Mouse (Mus musculus) layer of hippocampus, adult 2 months (tissue): ENCODE data around the gene Eml1. TPM values are rescaled to one million over a fixed set of nuclear protein-coding genes. Genes with fewer than 3 reads are reported as not detected.
A peak's percentile ranks its signal among the peaks of the same experiment; 100 is the strongest.

Experiments
- DNase-seq, 2 experiments: peaks; one replicate each; pipeline ENCODE4 v3.0.0; 2022; ENCODE audit warnings: low spot score in 2 of 2
- H3K27ac ChIP-seq: fragments of 200-600 bp; 2 replicates; pipeline ENCODE4 v1.8.1; 2022
- H3K4me3 ChIP-seq: fragments of 200-600 bp; 2 replicates; pipeline ENCODE4 v1.8.1; 2022; ENCODE audit warnings: mild to moderate bottlenecking
- CTCF ChIP-seq: fragments of 200-600 bp; conservative IDR thresholded peaks from 2 replicates; pipeline ENCODE4 v1.8.1; 2022; ENCODE audit warnings: antibody characterized with exemption, mild to moderate bottlenecking, moderate library complexity
- total RNA-seq, 2 experiments: library from RNA; stranded (reverse); gene quantifications; 2 replicates each; pipeline ENCODE4 v1.2.3; 2021

Gene Eml1
- total RNA-seq, 2 experiments from 2014 or later, result 46.6 to 47.4 TPM

- H3K4me3 ChIP-seq, result no peak overlapping the region
- H3K27ac ChIP-seq, result no peak overlapping the region
Observed at GRCm38 (mm10) chr12:108354284-108354683, 16.5 kb upstream of the Eml1 start.

GRCm38 (mm10) chr12:108355271-108355670 is 15.5 kb upstream of the Eml1 start:
- no peak for TF ChIP-seq CTCF
- Histone ChIP-seq H3K4me3 (no peak overlapping the region), H3K27ac (no peak overlapping the region)
- DNase-seq, result no peak

More at GRCm38 (mm10) chr12:108354284-108354683, 16.5 kb upstream of the Eml1 start:
- TF ChIP-seq CTCF, result no peak
- no peak for DNase-seq

DNA sequence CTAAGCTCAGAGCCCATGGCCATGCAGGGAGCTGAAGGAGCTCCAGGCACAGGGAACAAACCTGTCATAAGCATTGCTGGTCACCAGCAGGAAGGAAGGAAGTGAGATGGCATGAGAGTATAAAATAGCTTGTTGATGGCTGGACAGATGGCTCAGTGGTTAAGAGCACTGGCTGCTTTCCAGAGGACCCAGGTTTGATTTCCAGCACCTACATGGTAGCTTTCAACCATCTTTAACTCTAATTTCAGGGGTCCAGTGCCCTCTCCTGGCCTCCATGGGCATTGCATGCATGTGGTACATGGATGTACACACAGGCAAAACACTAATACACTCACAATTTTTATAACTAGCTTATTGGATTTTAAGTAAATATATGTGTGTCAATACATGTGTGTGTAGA is 14.8 kb upstream of the Eml1 start:
- H3K4me3 ChIP-seq, result no peak overlapping the region
- no peak for DNase-seq
- peak; percentile 49 for TF ChIP-seq CTCF
- H3K27ac ChIP-seq, result no peak overlapping the region

DNA sequence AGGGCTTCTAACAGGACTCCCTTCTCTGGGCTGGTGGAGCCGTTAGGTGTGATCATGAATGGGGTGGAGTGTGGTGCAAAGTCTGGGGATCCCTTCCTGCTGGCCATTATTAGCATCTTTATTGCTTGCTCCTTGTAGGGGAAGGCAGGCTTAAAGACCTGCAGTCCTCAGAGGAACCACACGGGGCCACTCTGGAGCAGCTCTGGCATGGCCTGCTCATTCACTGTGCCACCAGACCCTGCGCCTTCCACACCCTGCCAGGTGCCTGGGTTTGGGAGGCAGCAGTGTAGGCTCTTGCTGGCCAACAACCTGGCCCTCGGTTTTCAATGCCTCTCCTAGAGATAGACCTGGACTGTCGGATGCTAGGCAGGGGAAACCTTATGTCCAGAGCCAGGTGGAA is 7.0 kb upstream of the Eml1 start:
- DNase-seq, result peak; percentile 82 to 88
- peak; percentile 98 for TF ChIP-seq CTCF
- no peak overlapping the region for H3K27ac ChIP-seq

GRCm38 (mm10) chr12:108365340-108365739 is 5.4 kb upstream of the Eml1 start:
- H3K4me3 ChIP-seq, result no peak overlapping the region
- peak; percentile 53 for TF ChIP-seq CTCF
- no peak overlapping the region for H3K27ac ChIP-seq
- no peak for DNase-seq

More for the DNA sequence above, 7.0 kb upstream of the Eml1 start:
- no peak overlapping the region for H3K4me3 ChIP-seq

DNA sequence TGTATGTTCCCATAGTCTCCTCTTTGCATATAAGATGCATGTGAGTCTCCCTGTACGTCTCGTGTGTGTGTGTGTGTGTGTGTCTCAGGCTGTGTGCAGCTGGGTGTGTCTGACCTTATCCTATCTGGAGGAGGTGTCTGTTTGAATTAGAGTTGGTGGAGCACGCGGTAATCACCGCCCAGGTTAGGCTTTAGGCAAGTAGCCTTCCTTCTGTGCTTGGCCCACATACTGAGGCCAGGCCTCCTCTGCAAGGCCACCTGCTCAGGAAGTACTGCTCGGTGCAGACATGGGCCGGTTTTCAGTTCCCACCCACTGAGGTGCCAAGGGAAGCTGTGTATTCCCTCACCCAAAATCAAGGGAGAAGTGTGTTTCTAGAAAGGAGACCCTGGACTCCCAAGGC is 4.9 kb upstream of the Eml1 start:
- no peak overlapping the region for H3K4me3 ChIP-seq
- no peak for DNase-seq
- no peak overlapping the region for H3K27ac ChIP-seq
- TF ChIP-seq CTCF, result no peak

DNA sequence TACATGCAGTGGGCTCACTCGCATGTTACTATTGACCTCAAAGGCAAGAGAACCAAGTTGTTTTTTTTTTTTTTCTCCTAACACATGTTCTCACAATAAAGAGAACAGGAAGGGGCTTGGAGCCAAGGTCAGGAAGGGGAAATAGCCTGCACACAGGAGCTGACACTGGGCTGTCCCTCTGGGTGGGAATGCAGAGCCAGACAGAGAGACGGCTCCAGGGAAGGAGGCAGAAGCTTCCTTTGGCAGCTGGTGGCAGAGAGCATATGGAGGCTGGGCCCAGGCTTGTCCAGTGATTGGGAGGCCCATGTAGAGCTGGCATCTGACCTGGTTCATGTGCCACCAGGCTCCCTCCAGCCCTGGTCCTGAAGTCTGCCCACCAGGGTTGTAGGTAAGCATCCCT is 2.8 kb upstream of the Eml1 start:
- TF ChIP-seq CTCF, result no peak
- H3K27ac ChIP-seq, result no peak overlapping the region
- no peak for DNase-seq
- no peak overlapping the region for H3K4me3 ChIP-seq

GRCm38 (mm10) chr12:108368921-108369320 is 1.8 kb upstream of the Eml1 start:
- no peak for DNase-seq
- H3K27ac ChIP-seq, result no peak overlapping the region
- TF ChIP-seq CTCF, result no peak
- no peak overlapping the region for H3K4me3 ChIP-seq

DNA sequence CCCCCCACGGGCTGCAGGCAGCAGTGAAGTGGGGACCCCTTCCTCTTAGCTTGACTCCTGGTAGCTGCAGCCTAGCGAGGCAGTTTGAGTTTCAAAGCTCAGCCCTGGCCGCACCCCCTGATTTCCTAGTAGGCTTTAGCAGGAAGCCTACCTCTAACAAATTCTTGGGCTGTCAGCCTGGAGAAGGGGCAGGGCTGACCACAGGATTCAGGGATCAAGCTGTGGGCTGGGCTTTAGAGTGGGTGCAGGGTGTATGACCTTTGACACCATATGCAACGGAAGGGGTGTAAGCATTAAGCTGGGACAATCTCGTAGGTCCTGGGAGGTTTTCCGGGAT is 640 bp downstream of the Eml1 start:
- no peak for TF ChIP-seq CTCF
- H3K27ac ChIP-seq, result peak overlapping the region; percentile 21
- DNase-seq, result no peak
- H3K4me3 ChIP-seq, result peak overlapping the region; percentile 30; the same call in 1 of the 2 replicates

DNA sequence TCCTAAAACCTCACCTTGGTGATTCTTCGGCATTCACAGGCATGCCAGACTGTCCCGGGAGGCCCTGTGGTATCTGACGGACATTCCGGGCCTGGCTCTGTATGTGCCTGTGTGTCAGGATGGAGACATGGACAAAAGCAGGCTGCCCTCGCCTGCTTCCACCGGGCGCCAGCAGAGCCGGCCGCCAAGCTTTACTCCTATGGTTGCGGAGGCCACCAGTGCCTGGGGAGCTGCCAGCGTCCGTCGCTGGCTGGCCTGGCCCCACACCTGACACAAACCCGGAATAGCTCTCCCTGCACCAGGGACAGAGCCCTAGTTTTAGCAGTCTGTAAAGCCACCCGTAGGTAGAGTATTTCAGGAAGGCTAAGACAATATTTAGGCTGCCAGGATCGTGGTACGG is 1.5 kb downstream of the Eml1 start:
- H3K27ac ChIP-seq, result no peak overlapping the region
- no peak for DNase-seq

DNA sequence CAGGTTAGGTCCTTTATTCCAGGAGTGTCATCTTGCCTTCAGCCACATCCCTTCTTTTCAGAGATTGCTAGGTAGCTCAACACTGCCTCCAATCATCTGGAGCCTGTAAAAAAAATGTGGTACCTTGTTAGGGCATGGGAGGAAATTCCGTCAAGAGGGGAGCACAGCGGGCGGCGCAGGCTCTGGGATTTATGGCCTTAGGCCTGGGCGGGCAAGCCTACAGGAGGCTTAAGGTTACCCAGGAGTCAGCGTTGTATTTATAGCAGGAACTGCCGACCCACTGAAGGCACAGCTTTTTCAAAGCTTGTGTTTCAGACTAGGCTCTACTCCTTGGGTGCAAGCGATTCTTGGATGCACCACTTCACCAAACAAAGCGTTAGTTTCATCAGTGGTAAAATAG is 2.9 kb downstream of the Eml1 start:
- DNase-seq, result no peak
- H3K4me3 ChIP-seq, result no peak overlapping the region
- no peak for TF ChIP-seq CTCF

More for the DNA sequence above, 1.5 kb downstream of the Eml1 start:
- no peak for TF ChIP-seq CTCF
- H3K4me3 ChIP-seq, result no peak overlapping the region

DNA sequence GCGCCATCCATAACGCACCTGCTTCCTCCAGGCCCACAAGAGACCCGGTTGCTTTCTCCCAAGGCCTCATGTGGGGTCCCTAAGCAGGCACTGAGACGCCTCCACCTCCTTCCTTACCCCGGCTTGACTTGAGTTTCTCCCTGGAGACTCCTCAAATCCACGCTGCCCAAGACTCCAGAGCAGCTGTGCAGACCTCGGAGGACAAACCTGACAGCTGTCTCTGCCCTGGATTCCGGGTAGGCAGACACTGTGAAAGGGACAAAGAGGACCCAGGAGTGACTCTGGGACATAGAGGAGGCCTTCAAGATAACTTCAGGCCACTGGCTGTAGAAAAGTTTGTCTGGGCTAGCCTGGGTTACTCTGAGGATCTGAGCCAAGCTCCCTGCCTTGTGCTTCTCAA is 3.9 kb downstream of the Eml1 start:
- Histone ChIP-seq H3K4me3 (no peak overlapping the region), H3K27ac (no peak overlapping the region)
- TF ChIP-seq CTCF, result no peak
- no peak for DNase-seq

More for the DNA sequence above, 2.9 kb downstream of the Eml1 start:
- H3K27ac ChIP-seq, result no peak overlapping the region

DNA sequence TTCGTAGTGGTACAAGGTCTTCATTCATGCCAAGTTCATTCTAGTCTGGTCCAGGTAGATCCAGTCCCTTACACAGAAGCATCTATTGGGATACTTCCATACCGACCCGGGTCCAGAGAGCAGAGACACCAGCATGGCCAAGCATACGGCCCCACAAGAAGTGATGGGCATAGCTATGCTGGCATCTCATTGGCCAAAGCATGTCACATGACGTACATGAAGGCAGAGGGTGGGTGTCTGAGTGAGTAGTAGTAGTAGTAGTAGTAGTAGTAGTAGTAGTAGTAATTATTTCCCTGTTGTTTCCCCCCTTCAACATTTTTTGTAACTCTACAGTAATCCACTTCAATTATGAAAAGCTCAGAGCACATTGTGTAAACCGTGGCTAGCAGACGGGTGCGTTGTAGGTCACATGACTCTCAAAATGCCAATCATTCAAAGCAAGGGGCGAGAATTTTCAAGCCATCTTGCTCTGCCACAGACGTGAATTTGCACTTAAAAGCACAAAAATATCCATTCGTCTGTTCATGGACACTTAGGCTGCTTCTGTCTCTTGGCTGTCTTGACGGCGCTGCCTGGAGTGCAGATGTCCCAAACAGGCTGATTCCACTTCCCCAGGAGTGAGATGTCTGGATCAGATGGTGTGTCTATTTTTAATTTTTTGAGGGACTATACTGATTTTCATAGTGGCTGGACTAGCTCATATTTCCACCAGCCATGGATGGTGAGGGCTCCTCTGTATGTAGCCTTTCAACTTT is 7.8 kb downstream of the Eml1 start:
- H3K4me3 ChIP-seq, result no peak overlapping the region
- TF ChIP-seq CTCF, result no peak
- DNase-seq, result peak; percentile 22 to 67
- no peak overlapping the region for H3K27ac ChIP-seq

DNA sequence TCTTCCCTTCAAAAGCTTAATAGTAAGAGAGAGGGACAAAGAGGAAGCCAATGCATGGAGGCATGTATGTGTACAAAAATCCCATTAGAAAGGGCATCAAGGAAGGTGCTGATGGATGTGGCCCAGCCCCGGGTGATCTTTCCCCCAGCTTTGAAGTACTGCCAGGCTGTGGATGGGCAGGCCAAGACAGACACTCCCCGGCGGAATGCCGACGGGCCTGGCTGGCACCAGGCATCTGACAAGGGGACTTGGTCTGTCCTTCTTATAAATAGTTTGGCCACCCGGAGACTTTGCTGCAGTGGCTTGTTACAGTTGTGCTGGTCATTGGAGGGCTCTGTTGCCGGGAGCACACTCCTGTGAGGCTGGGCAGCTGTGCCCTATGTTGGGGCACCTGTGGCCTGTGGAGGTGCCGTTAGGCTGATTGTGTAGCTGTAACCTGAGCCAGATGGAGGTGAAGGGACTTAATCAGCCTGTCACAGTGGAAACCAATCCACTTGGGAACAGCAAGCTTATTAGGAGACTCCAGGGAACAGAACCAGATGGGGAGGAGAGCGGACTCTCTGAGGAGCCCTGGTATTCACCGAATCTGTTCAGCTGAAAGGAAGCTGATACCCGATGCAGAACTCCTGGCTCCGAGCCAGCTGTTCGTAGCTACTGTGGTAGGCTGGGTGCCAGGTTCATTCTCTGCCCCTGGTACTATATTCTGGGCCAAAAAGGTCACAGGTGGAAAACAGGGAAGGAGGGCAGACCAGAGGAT is 15.9 kb downstream of the Eml1 start:
- Histone ChIP-seq H3K27ac (no peak overlapping the region), H3K4me3 (no peak overlapping the region)
- no peak for TF ChIP-seq CTCF
- DNase-seq, result no peak
